Mouse (Mus musculus): ENCODE data around the gene Gm26620. TPM values are rescaled to one million over a fixed set of nuclear protein-coding genes. Genes with fewer than 3 reads are reported as not detected.

The Gm26620 gene
- polyA plus RNA-seq, 1 experiment from 2014 or later, result 1.4 TPM

DNA sequence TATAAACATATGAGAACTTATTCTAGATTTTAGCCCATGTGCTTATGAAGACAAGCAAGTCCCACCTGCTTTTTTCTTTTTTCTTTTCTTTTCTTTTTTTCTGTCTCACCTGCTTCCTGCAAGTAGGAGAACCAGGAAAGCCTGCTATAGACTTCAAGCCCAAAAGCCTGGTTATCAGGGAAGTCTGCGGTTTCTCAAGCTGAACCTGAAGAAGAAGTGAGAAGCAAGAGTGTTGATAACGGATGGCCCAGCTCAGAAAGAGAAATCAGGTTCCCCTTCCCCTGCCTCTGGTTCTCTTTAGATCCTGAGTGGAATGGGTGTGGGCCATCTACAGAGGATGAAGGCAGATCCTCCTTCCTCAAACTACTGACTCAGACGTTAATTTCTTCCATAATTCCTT lies 47.2 kb downstream of the Gm26620 start:
- Histone ChIP-seq H3K36me3 (ENCODE audit: control insufficient read depth, insufficient read depth, low read length) (no peaks in the 10 kb centered on the region), H3K27ac (replicated peaks) (no peak overlapping the region), H3K4me1 (replicated peaks; ENCODE audit: control insufficient read depth, insufficient read depth) (no peaks in the 10 kb centered on the region), H3K9me3 (ENCODE audit: control insufficient read depth, low read length) (no peaks in the 10 kb centered on the region), H3K9ac (ENCODE audit: low read length) (no peak overlapping the region), H3K4me2 (replicated peaks; ENCODE audit: low read depth) (no peak overlapping the region), H3K4me3 (ENCODE audit: low read depth, low read length) (no peak overlapping the region), H3K27me3 (ENCODE audit: control insufficient read depth, insufficient read depth, low read length) (no peaks in the 10 kb centered on the region)
- DNase-seq (ENCODE audit: low spot score) (no peak), ATAC-seq (ENCODE audit: low FRiP score, low TSS enrichment) (no peak)
- 70% methylated on average over 3 of the region's 3 CpGs for WGBS
- TF ChIP-seq EP300 (optimal IDR thresholded peaks at IDR 0.05), result no peak
- TF ChIP-seq CTCF (IDR thresholded peaks at IDR 0.05; ENCODE audit: low read depth), result no peak

DNA sequence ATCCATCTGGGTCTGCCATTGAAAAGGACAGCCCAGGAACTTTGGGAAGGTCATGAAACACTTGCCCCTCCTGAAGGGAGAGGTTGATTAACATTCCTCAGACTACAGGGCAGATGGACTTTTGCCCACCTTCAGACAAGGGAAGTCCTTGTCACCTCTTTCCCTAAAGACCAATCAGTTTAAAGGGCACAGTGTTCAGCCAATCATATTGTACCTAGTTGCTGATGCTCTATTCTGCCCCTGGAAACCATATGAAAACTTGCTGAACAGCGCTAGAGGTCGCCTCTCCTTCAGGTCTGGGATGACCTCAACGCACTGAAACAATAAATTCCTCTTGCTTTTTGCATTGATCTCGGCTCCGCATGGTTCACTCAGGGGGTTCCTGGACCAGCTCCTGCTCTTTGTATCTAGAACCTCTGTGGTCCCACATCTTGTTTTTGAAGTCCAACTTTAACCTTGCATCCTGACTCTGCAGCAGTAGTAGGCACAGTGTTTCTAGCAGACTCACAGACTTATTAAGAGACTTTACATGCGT lies 48.6 kb downstream of the Gm26620 start:
- H3K36me3 ChIP-seq (ENCODE audit: control insufficient read depth, insufficient read depth, low read length), result no peaks in the 10 kb centered on the region
- no peak for TF ChIP-seq CTCF (IDR thresholded peaks at IDR 0.05; ENCODE audit: low read depth)
- no peak for TF ChIP-seq EP300 (optimal IDR thresholded peaks at IDR 0.05)
- H3K9ac ChIP-seq (ENCODE audit: low read length), result no peak overlapping the region
- DNase-seq (ENCODE audit: low spot score) (no peak), ATAC-seq (ENCODE audit: low FRiP score, low TSS enrichment) (no peak)
- H3K4me2 ChIP-seq (replicated peaks; ENCODE audit: low read depth), result no peak overlapping the region
- H3K27ac ChIP-seq (replicated peaks), result no peak overlapping the region
- H3K4me1 ChIP-seq (replicated peaks; ENCODE audit: control insufficient read depth, insufficient read depth), result no peaks in the 10 kb centered on the region
- H3K9me3 ChIP-seq (ENCODE audit: control insufficient read depth, low read length), result no peaks in the 10 kb centered on the region
- H3K27me3 ChIP-seq (ENCODE audit: control insufficient read depth, insufficient read depth, low read length), result no peaks in the 10 kb centered on the region
- H3K4me3 ChIP-seq (ENCODE audit: low read depth, low read length), result no peak overlapping the region
- WGBS, result 77% methylated on average over 6 of the region's 6 CpGs

DNA sequence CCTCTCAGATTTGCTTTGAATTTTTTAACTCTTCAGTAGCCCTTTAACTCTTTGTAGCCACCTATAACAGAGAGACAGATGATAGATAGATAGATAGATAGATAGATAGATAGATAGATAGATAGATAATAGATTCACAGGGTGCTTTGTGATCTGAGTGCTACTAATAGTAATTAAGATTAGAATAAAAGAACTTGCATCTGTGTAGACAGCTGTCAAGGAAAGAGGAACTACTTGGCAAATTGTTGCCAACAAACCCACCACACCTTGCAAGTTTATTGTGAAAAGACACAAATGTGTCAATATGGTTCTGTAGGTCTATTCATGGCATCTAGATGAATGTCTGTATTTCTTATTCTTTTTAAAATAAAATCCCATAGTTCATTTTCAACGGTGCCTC lies 49.1 kb downstream of the Gm26620 start:
- 82% methylated on average over 1 of the region's 1 CpGs for WGBS
- Histone ChIP-seq H3K9ac (ENCODE audit: low read length) (no peak overlapping the region), H3K4me3 (ENCODE audit: low read depth, low read length) (no peak overlapping the region), H3K27ac (replicated peaks) (no peak overlapping the region), H3K9me3 (ENCODE audit: control insufficient read depth, low read length) (no peaks in the 10 kb centered on the region), H3K36me3 (ENCODE audit: control insufficient read depth, insufficient read depth, low read length) (no peaks in the 10 kb centered on the region), H3K4me1 (replicated peaks; ENCODE audit: control insufficient read depth, insufficient read depth) (no peaks in the 10 kb centered on the region), H3K27me3 (ENCODE audit: control insufficient read depth, insufficient read depth, low read length) (no peaks in the 10 kb centered on the region), H3K4me2 (replicated peaks; ENCODE audit: low read depth) (no peak overlapping the region)
- DNase-seq (ENCODE audit: low spot score), result no peak
- TF ChIP-seq CTCF (IDR thresholded peaks at IDR 0.05; ENCODE audit: low read depth) (no peak), EP300 (optimal IDR thresholded peaks at IDR 0.05) (no peak)
- ATAC-seq (ENCODE audit: low FRiP score, low TSS enrichment), result no peak

DNA sequence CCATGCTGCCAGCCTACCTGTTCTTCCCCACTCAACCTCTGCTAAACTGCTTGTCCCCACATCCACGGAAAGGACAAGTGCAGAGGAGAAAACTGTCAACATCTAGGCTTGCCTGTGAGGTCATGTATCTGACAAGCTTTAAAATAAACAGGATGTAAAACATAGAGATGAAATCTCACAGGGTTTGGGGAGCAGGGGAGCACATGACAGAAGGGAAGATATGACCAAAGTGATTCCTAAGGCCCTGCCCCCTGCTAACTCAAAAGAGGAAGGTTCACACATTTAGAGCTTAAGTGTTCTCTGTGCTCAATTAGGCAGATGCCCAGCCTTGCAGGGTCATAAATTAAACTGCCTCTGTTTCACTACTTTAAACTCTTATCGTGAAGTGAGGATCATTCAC lies 49.5 kb downstream of the Gm26620 start:
- DNase-seq (ENCODE audit: low spot score), result no peak
- no peak for ATAC-seq (ENCODE audit: low FRiP score, low TSS enrichment)
- H3K9me3 ChIP-seq (ENCODE audit: control insufficient read depth, low read length), result no peaks in the 10 kb centered on the region
- no peak overlapping the region for H3K4me3 ChIP-seq (ENCODE audit: low read depth, low read length)
- H3K4me1 ChIP-seq (replicated peaks; ENCODE audit: control insufficient read depth, insufficient read depth), result no peaks in the 10 kb centered on the region
- H3K9ac ChIP-seq (ENCODE audit: low read length), result no peak overlapping the region
- H3K27me3 ChIP-seq (ENCODE audit: control insufficient read depth, insufficient read depth, low read length), result no peaks in the 10 kb centered on the region
- TF ChIP-seq EP300 (optimal IDR thresholded peaks at IDR 0.05), result no peak
- no peak for TF ChIP-seq CTCF (IDR thresholded peaks at IDR 0.05; ENCODE audit: low read depth)
- H3K36me3 ChIP-seq (ENCODE audit: control insufficient read depth, insufficient read depth, low read length), result no peaks in the 10 kb centered on the region
- H3K4me2 ChIP-seq (replicated peaks; ENCODE audit: low read depth), result no peak overlapping the region
- 41% methylated on average over 2 of the region's 2 CpGs for WGBS
- H3K27ac ChIP-seq (replicated peaks), result no peak overlapping the region

Other genes starting within 250 kb of the Gm26620 start
- gene Olfml2b, start 240.5 kb upstream of the Gm26620 start, polyA plus RNA-seq (2015; fragmentation: Nextera tagmentation; extraction: Ambion mirVana), result 31.8 and 33.6 TPM in 2 replicates
- gene Atf6, start 17.3 kb upstream of the Gm26620 start, polyA plus RNA-seq (2015; fragmentation: Nextera tagmentation; extraction: Ambion mirVana), result 5.6 and 6.2 TPM in 2 replicates
- 23.8 and 23.9 TPM in 2 replicates for gene Dusp12, start 475 bp downstream of the Gm26620 start, polyA plus RNA-seq (2015; fragmentation: Nextera tagmentation; extraction: Ambion mirVana)
- gene Fcrlb, start 27.9 kb downstream of the Gm26620 start, polyA plus RNA-seq (2015; fragmentation: Nextera tagmentation; extraction: Ambion mirVana), result 0.10 and 0.12 TPM in 2 replicates
- 0.29 and 0.38 TPM in 2 replicates for gene Fcrla, start 42.5 kb downstream of the Gm26620 start, polyA plus RNA-seq (2015; fragmentation: Nextera tagmentation; extraction: Ambion mirVana)
- gene Fcgr2b, start 91.5 kb downstream of the Gm26620 start, polyA plus RNA-seq (2015; fragmentation: Nextera tagmentation; extraction: Ambion mirVana), result 5.3 and 5.6 TPM in 2 replicates
- 1.1 and 1.2 TPM in 2 replicates for gene Fcgr4, start 133.9 kb downstream of the Gm26620 start, polyA plus RNA-seq (2015; fragmentation: Nextera tagmentation; extraction: Ambion mirVana)
- 17.9 and 21.0 TPM in 2 replicates for gene Fcgr3, start 179.9 kb downstream of the Gm26620 start, polyA plus RNA-seq (2015; fragmentation: Nextera tagmentation; extraction: Ambion mirVana)
- gene Cfap126, start 228.9 kb downstream of the Gm26620 start, polyA plus RNA-seq (2015; fragmentation: Nextera tagmentation; extraction: Ambion mirVana), result 3.7 and 4.0 TPM in 2 replicates